Mouse (Mus musculus): ENCODE measurements around the gene Gck. TPM values are rescaled to one million over a fixed set of nuclear protein-coding genes. Genes with fewer than 3 reads are reported as not detected.

The Gck gene
- polyA plus RNA-seq, 1 experiment: not detected

DNA sequence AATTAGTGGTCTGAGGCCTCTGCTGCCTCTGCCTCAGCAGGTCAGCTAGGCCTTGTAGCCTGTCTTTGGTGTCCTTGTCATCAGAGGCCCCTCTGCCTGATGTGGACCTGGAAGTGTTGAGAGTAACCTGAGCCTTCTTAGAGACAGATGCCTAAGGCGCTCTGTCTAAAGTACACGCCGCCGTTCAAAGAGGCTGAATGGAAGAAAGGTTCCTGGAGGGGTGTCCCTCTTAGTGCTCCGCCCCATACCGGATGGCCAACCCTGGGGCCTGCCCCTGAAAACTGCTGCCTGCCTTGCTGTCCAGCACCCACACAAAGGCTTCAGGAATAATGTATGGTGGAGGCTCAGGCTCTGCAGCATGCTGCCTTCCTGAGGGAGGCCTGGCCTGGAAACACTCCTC lies 18.3 kb upstream of the Gck start:
- no peak overlapping the region for H3K9ac ChIP-seq (ENCODE audit: low read depth, poor library complexity, severe bottlenecking)
- H3K27me3 ChIP-seq (ENCODE audit: control insufficient read depth, insufficient read depth, low read length, poor library complexity, severe bottlenecking): no peaks in the 10 kb centered on the region
- TF ChIP-seq EP300 (IDR thresholded peaks at IDR 0.05; ENCODE audit: insufficient read depth, low read depth, low read length) (0 out of 2 replicates have a peak, but pooled peaks have one; percentile 63), POLR2A (IDR thresholded peaks at IDR 0.05; ENCODE audit: insufficient read depth, low read length) (no peak), CTCF (IDR thresholded peaks at IDR 0.05; ENCODE audit: low read depth, low read length) (no peak)
- peak overlapping the region; percentile 42 for H3K27ac ChIP-seq (ENCODE audit: insufficient read depth, low read length)
- no peak overlapping the region for H3K4me3 ChIP-seq (ENCODE audit: low read depth, low read length)
- H3K9me3 ChIP-seq (replicated peaks; ENCODE audit: control insufficient read depth, insufficient read depth, low read length, poor library complexity, severe bottlenecking): no peaks in the 10 kb centered on the region
- peaks cover 14% of the 10 kb centered on the region for H3K36me3 ChIP-seq (ENCODE audit: control insufficient read depth, insufficient read depth, low read length, poor library complexity, severe bottlenecking)
- H3K4me1 ChIP-seq (ENCODE audit: control insufficient read depth, insufficient read depth, low read length): peaks cover 14% of the 10 kb centered on the region

DNA sequence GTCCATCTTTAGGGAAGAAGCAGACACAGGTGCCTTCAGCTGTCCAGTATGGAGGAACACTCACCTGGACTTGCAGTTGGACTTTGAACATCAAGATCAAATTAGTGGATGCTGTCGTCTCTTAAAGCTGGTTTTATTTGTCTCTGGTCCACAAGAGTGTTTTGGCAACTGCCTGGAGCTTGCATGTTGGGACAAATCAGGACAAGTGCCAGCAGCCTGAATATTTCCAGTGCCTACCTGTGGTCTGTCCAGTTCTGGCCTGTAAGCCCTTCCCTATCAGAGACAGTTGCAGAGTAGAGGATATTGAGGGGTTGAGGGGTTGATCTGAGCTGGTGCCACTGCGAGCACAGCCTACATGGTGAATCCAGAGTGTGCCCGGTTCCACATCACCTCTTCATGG lies 16.9 kb upstream of the Gck start:
- Histone ChIP-seq H3K36me3 (ENCODE audit: control insufficient read depth, insufficient read depth, low read length, poor library complexity, severe bottlenecking) (peaks cover 23% of the 10 kb centered on the region), H3K9me3 (replicated peaks; ENCODE audit: control insufficient read depth, insufficient read depth, low read length, poor library complexity, severe bottlenecking) (no peaks in the 10 kb centered on the region), H3K9ac (ENCODE audit: low read depth, poor library complexity, severe bottlenecking) (no peak overlapping the region), H3K27me3 (ENCODE audit: control insufficient read depth, insufficient read depth, low read length, poor library complexity, severe bottlenecking) (no peaks in the 10 kb centered on the region), H3K4me3 (ENCODE audit: low read depth, low read length) (no peak overlapping the region), H3K27ac (ENCODE audit: insufficient read depth, low read length) (no peak overlapping the region), H3K4me1 (ENCODE audit: control insufficient read depth, insufficient read depth, low read length) (peaks cover 9% of the 10 kb centered on the region)
- no peak for TF ChIP-seq POLR2A (IDR thresholded peaks at IDR 0.05; ENCODE audit: insufficient read depth, low read length)
- no peak for TF ChIP-seq CTCF (IDR thresholded peaks at IDR 0.05; ENCODE audit: low read depth, low read length)
- no peak for TF ChIP-seq EP300 (IDR thresholded peaks at IDR 0.05; ENCODE audit: insufficient read depth, low read depth, low read length)

DNA sequence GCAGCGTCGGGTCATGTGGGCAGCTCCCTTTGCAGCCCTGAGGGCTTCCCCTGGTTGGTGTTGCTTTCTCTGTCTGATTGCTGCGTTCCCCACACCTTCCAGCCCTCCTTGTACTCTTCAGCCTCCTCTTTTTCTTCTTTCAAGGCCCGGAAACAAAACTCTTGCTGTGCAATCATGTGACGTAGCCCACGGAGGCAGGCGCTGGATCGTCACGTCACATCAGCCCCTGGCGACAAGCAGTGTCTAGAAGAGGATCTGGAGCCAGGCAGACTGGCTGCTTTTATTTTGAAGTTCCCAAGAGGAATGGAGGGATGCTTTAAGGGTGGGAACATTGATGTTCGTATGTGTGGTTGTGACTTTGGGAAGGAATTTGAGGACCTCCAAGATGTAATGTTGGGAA lies 16.0 kb upstream of the Gck start:
- H3K27ac ChIP-seq (ENCODE audit: insufficient read depth, low read length): no peak overlapping the region
- peaks cover 7% of the 10 kb centered on the region for H3K4me1 ChIP-seq (ENCODE audit: control insufficient read depth, insufficient read depth, low read length)
- peaks cover 31% of the 10 kb centered on the region for H3K36me3 ChIP-seq (ENCODE audit: control insufficient read depth, insufficient read depth, low read length, poor library complexity, severe bottlenecking)
- no peaks in the 10 kb centered on the region for H3K9me3 ChIP-seq (replicated peaks; ENCODE audit: control insufficient read depth, insufficient read depth, low read length, poor library complexity, severe bottlenecking)
- TF ChIP-seq CTCF (IDR thresholded peaks at IDR 0.05; ENCODE audit: low read depth, low read length) (no peak), POLR2A (IDR thresholded peaks at IDR 0.05; ENCODE audit: insufficient read depth, low read length) (no peak), EP300 (IDR thresholded peaks at IDR 0.05; ENCODE audit: insufficient read depth, low read depth, low read length) (no peak)
- H3K4me3 ChIP-seq (ENCODE audit: low read depth, low read length): no peak overlapping the region
- no peaks in the 10 kb centered on the region for H3K27me3 ChIP-seq (ENCODE audit: control insufficient read depth, insufficient read depth, low read length, poor library complexity, severe bottlenecking)
- no peak overlapping the region for H3K9ac ChIP-seq (ENCODE audit: low read depth, poor library complexity, severe bottlenecking)

GRCm38 (mm10) chr11:5960051-5960450 lies 10.2 kb upstream of the Gck start:
- no peak overlapping the region for H3K27ac ChIP-seq (ENCODE audit: insufficient read depth, low read length)
- peaks cover 35% of the 10 kb centered on the region for H3K36me3 ChIP-seq (ENCODE audit: control insufficient read depth, insufficient read depth, low read length, poor library complexity, severe bottlenecking)
- H3K4me3 ChIP-seq (ENCODE audit: low read depth, low read length): no peak overlapping the region
- H3K9me3 ChIP-seq (replicated peaks; ENCODE audit: control insufficient read depth, insufficient read depth, low read length, poor library complexity, severe bottlenecking): no peaks in the 10 kb centered on the region
- no peaks in the 10 kb centered on the region for H3K27me3 ChIP-seq (ENCODE audit: control insufficient read depth, insufficient read depth, low read length, poor library complexity, severe bottlenecking)
- no peak for TF ChIP-seq POLR2A (IDR thresholded peaks at IDR 0.05; ENCODE audit: insufficient read depth, low read length)
- no peak for TF ChIP-seq EP300 (IDR thresholded peaks at IDR 0.05; ENCODE audit: insufficient read depth, low read depth, low read length)
- no peak for TF ChIP-seq CTCF (IDR thresholded peaks at IDR 0.05; ENCODE audit: low read depth, low read length)
- no peak overlapping the region for H3K9ac ChIP-seq (ENCODE audit: low read depth, poor library complexity, severe bottlenecking)
- no peaks in the 10 kb centered on the region for H3K4me1 ChIP-seq (ENCODE audit: control insufficient read depth, insufficient read depth, low read length)

GRCm38 (mm10) chr11:5955546-5956276 lies 5.8 kb upstream of the Gck start, which contains the start of gene Ykt6:
Gene Ykt6, plus strand, starts transcription at chr11:5955693.
- 0 out of 2 replicates have a peak, but pooled peaks have one; percentile 12 for TF ChIP-seq EP300 (IDR thresholded peaks at IDR 0.05; ENCODE audit: insufficient read depth, low read depth, low read length)
- no peak for TF ChIP-seq CTCF (IDR thresholded peaks at IDR 0.05; ENCODE audit: low read depth, low read length)
- peak; percentile 74 for TF ChIP-seq POLR2A (IDR thresholded peaks at IDR 0.05; ENCODE audit: insufficient read depth, low read length)
- peaks cover 8% of the 10 kb centered on the region for H3K36me3 ChIP-seq (ENCODE audit: control insufficient read depth, insufficient read depth, low read length, poor library complexity, severe bottlenecking)
- H3K27me3 ChIP-seq (ENCODE audit: control insufficient read depth, insufficient read depth, low read length, poor library complexity, severe bottlenecking): no peaks in the 10 kb centered on the region
- peak within 1 kb of the TSS; percentile 65 for H3K27ac ChIP-seq (ENCODE audit: insufficient read depth, low read length)
- H3K4me1 ChIP-seq (ENCODE audit: control insufficient read depth, insufficient read depth, low read length): no peaks in the 10 kb centered on the region
- peak within 1 kb of the TSS; percentile 81 for H3K9ac ChIP-seq (ENCODE audit: low read depth, poor library complexity, severe bottlenecking)
- no peaks in the 10 kb centered on the region for H3K9me3 ChIP-seq (replicated peaks; ENCODE audit: control insufficient read depth, insufficient read depth, low read length, poor library complexity, severe bottlenecking)
- peak within 1 kb of the TSS; percentile 82 for H3K4me3 ChIP-seq (ENCODE audit: low read depth, low read length)

DNA sequence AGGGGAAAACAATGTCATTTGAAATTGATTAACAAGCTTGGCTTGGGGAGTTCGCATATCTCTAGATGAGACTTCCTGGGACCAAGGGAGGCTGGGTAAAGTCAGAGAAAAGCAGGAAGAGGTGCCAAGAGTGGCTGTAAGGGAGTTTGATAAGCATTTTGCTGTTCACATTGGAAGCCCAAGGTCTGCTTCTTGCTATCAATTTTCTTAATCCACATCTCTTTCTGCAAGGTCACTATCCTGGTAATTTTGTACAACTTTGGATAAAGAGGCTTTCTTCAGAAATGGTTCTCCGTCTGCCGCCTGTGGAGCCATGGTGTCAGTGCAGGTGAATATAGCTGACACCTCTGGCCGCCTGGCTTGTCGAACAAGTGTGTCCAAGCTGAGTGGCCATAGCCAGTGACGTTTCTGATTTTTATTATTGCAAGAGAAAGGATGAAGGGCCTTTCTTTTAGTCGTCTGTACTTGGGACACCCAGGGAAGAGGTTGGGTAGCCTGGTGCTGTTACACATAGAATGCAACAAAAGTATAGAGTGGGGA lies 5.2 kb upstream of the Gck start:
- H3K27ac ChIP-seq (ENCODE audit: insufficient read depth, low read length): peak overlapping the region; percentile 65
- TF ChIP-seq CTCF (IDR thresholded peaks at IDR 0.05; ENCODE audit: low read depth, low read length): no peak
- no peak for TF ChIP-seq EP300 (IDR thresholded peaks at IDR 0.05; ENCODE audit: insufficient read depth, low read depth, low read length)
- TF ChIP-seq POLR2A (IDR thresholded peaks at IDR 0.05; ENCODE audit: insufficient read depth, low read length): no peak
- H3K9ac ChIP-seq (ENCODE audit: low read depth, poor library complexity, severe bottlenecking): peak overlapping the region; percentile 81
- H3K4me1 ChIP-seq (ENCODE audit: control insufficient read depth, insufficient read depth, low read length): no peaks in the 10 kb centered on the region
- H3K27me3 ChIP-seq (ENCODE audit: control insufficient read depth, insufficient read depth, low read length, poor library complexity, severe bottlenecking): no peaks in the 10 kb centered on the region
- peaks cover 6% of the 10 kb centered on the region for H3K36me3 ChIP-seq (ENCODE audit: control insufficient read depth, insufficient read depth, low read length, poor library complexity, severe bottlenecking)
- H3K4me3 ChIP-seq (ENCODE audit: low read depth, low read length): peak overlapping the region; percentile 82
- no peaks in the 10 kb centered on the region for H3K9me3 ChIP-seq (replicated peaks; ENCODE audit: control insufficient read depth, insufficient read depth, low read length, poor library complexity, severe bottlenecking)

Measured in ES-Bruce4 (cell line).